Mouse (Mus musculus) heart, embryonic 15.5 days (tissue): ENCODE data around the gene Cep131. TPM values are rescaled to one million over a fixed set of nuclear protein-coding genes. Genes with fewer than 3 reads are reported as not detected.
A peak's percentile ranks its signal among the peaks of the same experiment; 100 is the strongest.

Experiments
- ATAC-seq: fragments of 200-750 bp; cut with Nextera tagmentation; replicated peaks from 2 replicates; pipeline ENCODE4 v1.8.0; 2017; ENCODE audit warnings: low read depth, moderate TSS enrichment; ENCODE audit not compliant: insufficient number of reproducible peaks, insufficient read depth, low FRiP score
- H3K27ac ChIP-seq: fragments of 300-500 bp; sonication (generic); 2 replicates; pipeline ENCODE4 v1.5.1; 2015; ENCODE audit warnings: mild to moderate bottlenecking, inconsistent platforms
- H3K27me3 ChIP-seq: fragments of 300-500 bp; sonication (generic); 2 replicates; pipeline ENCODE4 v1.6.1; 2015; ENCODE audit warnings: inconsistent platforms
- H3K36me3 ChIP-seq: fragments of 300-500 bp; sonication (generic); 2 replicates; pipeline ENCODE4 v1.6.1; 2015; ENCODE audit warnings: mild to moderate bottlenecking, inconsistent platforms
- H3K4me1 ChIP-seq: fragments of 300-500 bp; sonication (generic); replicated peaks from 2 replicates; pipeline ENCODE4 v1.6.1; 2015; ENCODE audit warnings: inconsistent platforms
- H3K4me2 ChIP-seq: fragments of 300-500 bp; sonication (generic); 2 replicates; pipeline ENCODE4 v1.6.1; 2015; ENCODE audit warnings: inconsistent platforms, mild to moderate bottlenecking, moderate library complexity
- H3K4me3 ChIP-seq: fragments of 300-500 bp; sonication (generic); 2 replicates; pipeline ENCODE4 v1.5.1; 2015; ENCODE audit warnings: mild to moderate bottlenecking, inconsistent platforms
- H3K9ac ChIP-seq: fragments of 300-500 bp; sonication (generic); 2 replicates; pipeline ENCODE4 v1.6.1; 2015; ENCODE audit warnings: mild to moderate bottlenecking, inconsistent platforms
- H3K9me3 ChIP-seq: fragments of 300-500 bp; sonication (generic); replicated peaks from 2 replicates; pipeline ENCODE4 v1.6.1; 2016; ENCODE audit warnings: inconsistent platforms
- WGBS: fragments of 180-500 bp; shearing (Covaris S2); methylation state at CpG from one replicate; pipeline ENCODE4 v1.1.7; 2015; ENCODE audit warnings: mixed read lengths; 5-methylcytosine and 5-hydroxymethylcytosine counted together
- polyA plus RNA-seq: library from polyadenylated mRNA; unstranded; fragments of >200 nt; fragmentation: Nextera tagmentation; extraction: Ambion mirVana; gene quantifications from 2 replicates; pipeline ENCODE4 v1.2.1, GENCODE M21; 2015

The Cep131 gene
- polyA plus RNA-seq, 1 experiment from 2014 or later, result 9.9 TPM

GRCm38 (mm10) chr11:120067834-120068233, 18.8 kb downstream of the Cep131 start:
- no peaks in the 10 kb centered on the region for H3K9me3 ChIP-seq
- 77% methylated on average over 17 of the region's 17 CpGs for WGBS

GRCm38 (mm10) chr11:120065291-120065690, 21.3 kb downstream of the Cep131 start:
- H3K4me1 ChIP-seq, result peaks cover 10% of the 10 kb centered on the region; the same call in 1 of the 2 replicates
- WGBS, result 24% methylated on average over 10 of the region's 10 CpGs
- peaks cover 10% of the 10 kb centered on the region; the same call in 1 of the 2 replicates for H3K36me3 ChIP-seq
- no peaks in the 10 kb centered on the region for H3K9me3 ChIP-seq
- H3K4me3 ChIP-seq, result no peak overlapping the region
- H3K27me3 ChIP-seq, result no peaks in the 10 kb centered on the region; the same call in 1 of the 2 replicates
- 0 out of 2 replicates have a peak overlapping the region, but pooled peaks have one; percentile 38 for H3K27ac ChIP-seq
- ATAC-seq, result peak; percentile 47
- no peak overlapping the region for H3K9ac ChIP-seq
- peak overlapping the region; percentile 34 for H3K4me2 ChIP-seq

More at GRCm38 (mm10) chr11:120067834-120068233, 18.8 kb downstream of the Cep131 start:
- no peak overlapping the region for H3K27ac ChIP-seq
- H3K9ac ChIP-seq, result no peak overlapping the region
- H3K4me2 ChIP-seq, result no peak overlapping the region
- H3K4me3 ChIP-seq, result no peak overlapping the region
- peaks cover 10% of the 10 kb centered on the region; the same call in 1 of the 2 replicates for H3K4me1 ChIP-seq
- ATAC-seq, result no peak
- H3K36me3 ChIP-seq, result peaks cover 32% of the 10 kb centered on the region
- H3K27me3 ChIP-seq, result no peaks in the 10 kb centered on the region; the same call in 1 of the 2 replicates

- peaks cover 7% of the 10 kb centered on the region; the same call in 1 of the 2 replicates for H3K36me3 ChIP-seq
- H3K27ac ChIP-seq, result no peak overlapping the region
- H3K9ac ChIP-seq, result no peak overlapping the region
- ATAC-seq, result no peak
- no peak overlapping the region for H3K4me2 ChIP-seq
- no peaks in the 10 kb centered on the region for H3K9me3 ChIP-seq
- peaks cover 10% of the 10 kb centered on the region; the same call in 1 of the 2 replicates for H3K4me1 ChIP-seq
- WGBS, result 92% methylated on average over 11 of the region's 11 CpGs
- H3K4me3 ChIP-seq, result no peak overlapping the region
- H3K27me3 ChIP-seq, result no peaks in the 10 kb centered on the region; the same call in 1 of the 2 replicates
These were observed 22.0 kb downstream of the Cep131 start for GRCm38 (mm10) chr11:120064668-120065040.

- WGBS, result 84% methylated on average over 13 of the region's 13 CpGs
- no peak overlapping the region for H3K27ac ChIP-seq
- H3K4me1 ChIP-seq, result peaks cover 10% of the 10 kb centered on the region; the same call in 1 of the 2 replicates
- H3K36me3 ChIP-seq, result peaks cover 7% of the 10 kb centered on the region; the same call in 1 of the 2 replicates
- H3K9me3 ChIP-seq, result no peaks in the 10 kb centered on the region
- no peaks in the 10 kb centered on the region; the same call in 1 of the 2 replicates for H3K27me3 ChIP-seq
- H3K4me2 ChIP-seq, result no peak overlapping the region
- H3K4me3 ChIP-seq, result no peak overlapping the region
- H3K9ac ChIP-seq, result no peak overlapping the region
- no peak for ATAC-seq
These were observed 22.5 kb downstream of the Cep131 start for GRCm38 (mm10) chr11:120064006-120064667.

- Histone ChIP-seq H3K27me3 (no peaks in the 10 kb centered on the region; the same call in 1 of the 2 replicates), H3K4me3 (no peak overlapping the region), H3K4me1 (peaks cover 10% of the 10 kb centered on the region; the same call in 1 of the 2 replicates), H3K36me3 (peaks cover 2% of the 10 kb centered on the region; the same call in 1 of the 2 replicates), H3K27ac (no peak overlapping the region), H3K4me2 (no peak overlapping the region), H3K9ac (no peak overlapping the region), H3K9me3 (no peaks in the 10 kb centered on the region)
- ATAC-seq, result no peak
- 75% methylated on average over 5 of the region's 5 CpGs for WGBS
These were observed 23.3 kb downstream of the Cep131 start for GRCm38 (mm10) chr11:120063326-120063725.

- WGBS, result 68% methylated on average over 8 of the region's 8 CpGs
- H3K27ac ChIP-seq, result no peak overlapping the region
- no peak overlapping the region for H3K9ac ChIP-seq
- no peaks in the 10 kb centered on the region; the same call in 1 of the 2 replicates for H3K27me3 ChIP-seq
- H3K36me3 ChIP-seq, result no peaks in the 10 kb centered on the region
- H3K9me3 ChIP-seq, result no peaks in the 10 kb centered on the region
- H3K4me2 ChIP-seq, result no peak overlapping the region
- no peak for ATAC-seq
- no peak overlapping the region for H3K4me3 ChIP-seq
- H3K4me1 ChIP-seq, result peaks cover 4% of the 10 kb centered on the region; the same call in 1 of the 2 replicates
These were observed 26.0 kb downstream of the Cep131 start for GRCm38 (mm10) chr11:120060634-120061033.

GRCm38 (mm10) chr11:120055953-120056732, 30.5 kb downstream of the Cep131 start:
- 74% methylated on average over 12 of the region's 12 CpGs for WGBS
- Histone ChIP-seq H3K36me3 (no peaks in the 10 kb centered on the region), H3K9ac (no peak overlapping the region), H3K4me2 (no peak overlapping the region), H3K4me3 (no peak overlapping the region), H3K27ac (no peak overlapping the region), H3K9me3 (no peaks in the 10 kb centered on the region), H3K4me1 (peaks cover 11% of the 10 kb centered on the region), H3K27me3 (no peaks in the 10 kb centered on the region)
- no peak for ATAC-seq

- ATAC-seq, result no peak
- H3K4me1 ChIP-seq, result peaks cover 14% of the 10 kb centered on the region
- no peak overlapping the region for H3K4me2 ChIP-seq
- H3K4me3 ChIP-seq, result no peak overlapping the region
- WGBS, result 84% methylated on average over 4 of the region's 4 CpGs
- H3K9me3 ChIP-seq, result no peaks in the 10 kb centered on the region
- H3K36me3 ChIP-seq, result no peaks in the 10 kb centered on the region
- H3K27ac ChIP-seq, result no peak overlapping the region
- H3K9ac ChIP-seq, result no peak overlapping the region
- H3K27me3 ChIP-seq, result peaks cover 9% of the 10 kb centered on the region
These were observed 32.8 kb downstream of the Cep131 start for GRCm38 (mm10) chr11:120053846-120054245.

- WGBS, result 49% methylated on average over 9 of the region's 9 CpGs
- H3K4me2 ChIP-seq, result no peak overlapping the region
- no peak for ATAC-seq
These were observed 34.4 kb downstream of the Cep131 start for GRCm38 (mm10) chr11:120052274-120052673.

GRCm38 (mm10) chr11:120051124-120051811, 35.4 kb downstream of the Cep131 start:
- Histone ChIP-seq H3K36me3 (no peaks in the 10 kb centered on the region), H3K9me3 (no peaks in the 10 kb centered on the region), H3K4me3 (no peak overlapping the region), H3K4me2 (no peak overlapping the region), H3K27ac (no peak overlapping the region), H3K4me1 (peaks cover 36% of the 10 kb centered on the region), H3K27me3 (peaks cover 34% of the 10 kb centered on the region), H3K9ac (no peak overlapping the region)
- ATAC-seq, result no peak; the same call in 1 of the 2 replicates
- 44% methylated on average over 14 of the region's 14 CpGs for WGBS

More at GRCm38 (mm10) chr11:120052274-120052673, 34.4 kb downstream of the Cep131 start:
- H3K27ac ChIP-seq, result no peak overlapping the region
- peaks cover 25% of the 10 kb centered on the region for H3K27me3 ChIP-seq
- no peak overlapping the region for H3K9ac ChIP-seq
- H3K36me3 ChIP-seq, result no peaks in the 10 kb centered on the region
- peaks cover 27% of the 10 kb centered on the region for H3K4me1 ChIP-seq
- no peaks in the 10 kb centered on the region for H3K9me3 ChIP-seq
- H3K4me3 ChIP-seq, result no peak overlapping the region

GRCm38 (mm10) chr11:120049067-120049466, 37.6 kb downstream of the Cep131 start:
- H3K27me3 ChIP-seq, result peaks cover 50% of the 10 kb centered on the region
- peaks cover 36% of the 10 kb centered on the region for H3K4me1 ChIP-seq
- H3K9me3 ChIP-seq, result no peaks in the 10 kb centered on the region
- H3K4me2 ChIP-seq, result no peak overlapping the region
- no peak overlapping the region for H3K4me3 ChIP-seq
- no peak overlapping the region for H3K27ac ChIP-seq
- 91% methylated on average over 8 of the region's 8 CpGs for WGBS
- H3K36me3 ChIP-seq, result no peaks in the 10 kb centered on the region
- no peak overlapping the region for H3K9ac ChIP-seq
- ATAC-seq, result no peak
